Mouse (Mus musculus): ENCODE data around the gene Pef1. TPM values are rescaled to one million over a fixed set of nuclear protein-coding genes. Genes with fewer than 3 reads are reported as not detected.

Gene Pef1
- total and polyA plus RNA-seq, 3 experiments, result 31.4 to 59.3 (median 38.0) TPM

DNA sequence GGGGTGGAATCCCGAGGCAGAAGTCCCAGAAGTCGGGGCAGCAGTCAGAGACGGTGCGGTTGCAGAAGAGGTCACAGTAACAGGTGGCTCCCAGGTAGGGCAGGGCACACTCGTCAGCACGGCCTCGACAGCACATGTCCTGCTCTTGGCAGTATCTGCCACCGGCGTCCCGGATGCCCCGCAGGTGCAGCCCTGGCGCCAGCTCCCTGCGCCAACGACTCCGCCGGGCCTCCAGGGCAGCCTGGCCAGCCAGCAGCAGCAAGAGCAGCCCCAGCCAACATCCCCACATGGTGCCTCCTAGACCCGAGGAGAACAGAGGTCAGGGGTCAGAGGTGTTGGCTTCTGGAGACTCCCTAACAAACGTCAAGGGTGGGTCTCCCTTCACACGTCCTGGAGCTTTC lies 71.6 kb downstream of the Pef1 start:
- intact Hi-C loops (cut with DNase I), result no loop called here
- peaks cover 29% of the 10 kb centered on the region for H3K4me1 ChIP-seq (ENCODE audit: control insufficient read depth, insufficient read depth, low read length)
- H3K79me2 ChIP-seq (replicated peaks; ENCODE audit: control insufficient read depth, insufficient read depth, low read length), result no peaks in the 10 kb centered on the region
- peak; percentile 52 to 56 for DNase-seq
- peak overlapping the region; percentile 55 for H3K4me3 ChIP-seq
- no peaks in the 10 kb centered on the region for H3K36me3 ChIP-seq (ENCODE audit: control insufficient read depth, insufficient read depth, low read length)
- peak overlapping the region; percentile 70 for H3K27ac ChIP-seq
- WGBS, result 31% methylated on average over 19 of the region's 19 CpGs
- H3K27me3 ChIP-seq (ENCODE audit: control insufficient read depth, insufficient read depth, low read length), result no peaks in the 10 kb centered on the region
- TF ChIP-seq POLR2A (IDR thresholded peaks at IDR 0.05; ENCODE audit: insufficient read depth, low read depth, low read length) (no peak), EP300 (IDR thresholded peaks at IDR 0.05; ENCODE audit: insufficient read depth, low read depth, low read length) (no peak), CTCF (IDR thresholded peaks at IDR 0.05) (no peak)
- peak overlapping the region; percentile 84 for H3K9ac ChIP-seq (ENCODE audit: low read depth, low read length)

GRCm38 (mm10) chr4:130174335-130175031 lies 72.1 kb downstream of the Pef1 start:
- intact Hi-C loops (cut with DNase I), result loop anchor here (1.0 kb wide), 1 partner anchor 11 kb away; no protein-coding TSS in a partner anchor
- peaks cover 25% of the 10 kb centered on the region for H3K4me1 ChIP-seq (ENCODE audit: control insufficient read depth, insufficient read depth, low read length)
- H3K36me3 ChIP-seq (ENCODE audit: control insufficient read depth, insufficient read depth, low read length), result no peaks in the 10 kb centered on the region
- WGBS, result 6% methylated on average over 24 of the region's 25 CpGs
- H3K9ac ChIP-seq (ENCODE audit: low read depth, low read length), result peak overlapping the region; percentile 84
- peak overlapping the region; percentile 70 for H3K27ac ChIP-seq
- H3K79me2 ChIP-seq (replicated peaks; ENCODE audit: control insufficient read depth, insufficient read depth, low read length), result no peaks in the 10 kb centered on the region
- H3K27me3 ChIP-seq (ENCODE audit: control insufficient read depth, insufficient read depth, low read length), result no peaks in the 10 kb centered on the region
- peak overlapping the region; percentile 55 for H3K4me3 ChIP-seq
- DNase-seq, result peak; percentile 84 to 85
- TF ChIP-seq POLR2A (IDR thresholded peaks at IDR 0.05; ENCODE audit: insufficient read depth, low read depth, low read length) (peak; percentile 88), CTCF (IDR thresholded peaks at IDR 0.05) (no peak), EP300 (IDR thresholded peaks at IDR 0.05; ENCODE audit: insufficient read depth, low read depth, low read length) (peak; percentile 48; the same call in 1 of the 2 replicates)

DNA sequence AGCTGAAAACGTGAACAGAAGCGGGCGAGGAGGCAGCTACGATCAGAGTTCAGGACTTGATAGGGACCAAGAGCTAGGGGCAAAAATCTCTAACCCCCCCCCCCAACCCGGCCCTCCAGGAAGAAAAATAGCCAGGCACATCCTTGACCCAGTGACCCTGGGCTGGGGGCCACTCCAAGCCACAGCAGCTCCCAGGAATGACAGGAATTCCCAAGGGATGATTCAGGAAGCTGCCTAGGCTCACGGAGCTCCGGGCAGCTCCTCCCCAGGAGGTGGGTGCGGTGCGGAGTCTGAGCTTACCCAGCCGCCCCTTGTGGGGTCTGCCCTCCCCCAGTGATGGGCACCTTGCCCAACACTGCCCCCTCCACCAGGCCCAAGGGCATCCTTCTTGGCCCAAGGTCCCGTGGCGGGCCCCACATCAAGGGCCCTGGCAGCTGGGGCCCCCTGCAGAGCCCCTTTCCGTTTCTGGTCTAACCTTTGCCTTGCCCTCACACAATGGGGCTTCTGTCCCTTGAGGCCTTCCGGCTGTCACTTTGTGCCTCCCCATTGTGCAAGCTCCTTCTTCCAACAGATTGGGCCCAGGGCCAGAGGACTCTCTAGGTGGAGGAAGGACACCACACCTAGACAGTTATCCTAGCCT lies 72.8 kb downstream of the Pef1 start, which contains the start of gene Tinagl1:
Gene Tinagl1, minus strand, starts transcription at position 51 of the 640 bp plus-strand sequence.
- peak; percentile 68 to 69 for DNase-seq

GRCm38 (mm10) chr4:130176156-130176720 lies 73.9 kb downstream of the Pef1 start:
- H3K36me3 ChIP-seq (ENCODE audit: control insufficient read depth, insufficient read depth, low read length), result no peaks in the 10 kb centered on the region
- DNase-seq, result no peak
- H3K27ac ChIP-seq, result no peak overlapping the region
- H3K79me2 ChIP-seq (replicated peaks; ENCODE audit: control insufficient read depth, insufficient read depth, low read length), result no peaks in the 10 kb centered on the region
- no peak for TF ChIP-seq CTCF (IDR thresholded peaks at IDR 0.05)
- intact Hi-C loops (cut with DNase I), result no loop called here
- H3K4me1 ChIP-seq (ENCODE audit: control insufficient read depth, insufficient read depth, low read length), result peaks cover 18% of the 10 kb centered on the region
- 54% methylated on average over 5 of the region's 5 CpGs for WGBS
- no peak overlapping the region for H3K4me3 ChIP-seq
- H3K9ac ChIP-seq (ENCODE audit: low read depth, low read length), result no peak overlapping the region
- H3K27me3 ChIP-seq (ENCODE audit: control insufficient read depth, insufficient read depth, low read length), result no peaks in the 10 kb centered on the region

More for the DNA sequence above, 72.8 kb downstream of the Pef1 start, which contains the start of gene Tinagl1:
- H3K9ac ChIP-seq (ENCODE audit: low read depth, low read length), result peak within 1 kb of the TSS; percentile 84
- H3K27ac ChIP-seq, result peak within 1 kb of the TSS; percentile 70
- peak within 1 kb of the TSS; percentile 55 for H3K4me3 ChIP-seq
- no peaks in the 10 kb centered on the region for H3K36me3 ChIP-seq (ENCODE audit: control insufficient read depth, insufficient read depth, low read length)
- intact Hi-C loops (cut with DNase I), result loop anchor here (1.0 kb wide), 1 partner anchor 12 kb away; no protein-coding TSS in a partner anchor
- peaks cover 23% of the 10 kb centered on the region for H3K4me1 ChIP-seq (ENCODE audit: control insufficient read depth, insufficient read depth, low read length)
- 12% methylated on average over 14 of the region's 14 CpGs for WGBS
- no peaks in the 10 kb centered on the region for H3K79me2 ChIP-seq (replicated peaks; ENCODE audit: control insufficient read depth, insufficient read depth, low read length)
- H3K27me3 ChIP-seq (ENCODE audit: control insufficient read depth, insufficient read depth, low read length), result no peaks in the 10 kb centered on the region
- TF ChIP-seq POLR2A (IDR thresholded peaks at IDR 0.05; ENCODE audit: insufficient read depth, low read depth, low read length) (no peak), CTCF (IDR thresholded peaks at IDR 0.05) (no peak), EP300 (IDR thresholded peaks at IDR 0.05; ENCODE audit: insufficient read depth, low read depth, low read length) (no peak)

DNA sequence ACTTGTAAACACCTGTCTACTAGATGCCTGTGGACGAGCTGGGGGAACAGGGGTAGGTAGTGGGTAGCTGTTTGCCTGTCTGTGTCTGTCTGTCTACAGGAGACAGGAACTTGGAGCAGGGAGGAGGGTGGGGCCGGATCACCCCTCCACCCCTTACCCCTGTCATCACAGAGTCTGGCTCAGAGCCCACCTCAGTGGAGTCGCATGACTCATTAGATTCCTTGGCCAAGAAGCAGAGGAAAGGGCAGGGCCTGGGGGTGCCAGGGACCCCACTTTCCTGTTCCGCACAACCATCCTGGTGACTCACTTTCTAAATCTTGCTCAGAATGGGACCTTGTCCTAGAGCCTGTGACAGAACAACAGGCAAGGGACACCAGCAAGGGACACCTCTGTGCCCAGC lies 74.7 kb downstream of the Pef1 start:
- Histone ChIP-seq H3K9ac (ENCODE audit: low read depth, low read length) (no peak overlapping the region), H3K4me1 (ENCODE audit: control insufficient read depth, insufficient read depth, low read length) (peaks cover 20% of the 10 kb centered on the region), H3K79me2 (replicated peaks; ENCODE audit: control insufficient read depth, insufficient read depth, low read length) (no peaks in the 10 kb centered on the region), H3K27ac (peak overlapping the region; percentile 61), H3K4me3 (no peak overlapping the region), H3K36me3 (ENCODE audit: control insufficient read depth, insufficient read depth, low read length) (no peaks in the 10 kb centered on the region), H3K27me3 (ENCODE audit: control insufficient read depth, insufficient read depth, low read length) (no peaks in the 10 kb centered on the region)
- no peak for TF ChIP-seq CTCF (IDR thresholded peaks at IDR 0.05)
- TF ChIP-seq EP300 (IDR thresholded peaks at IDR 0.05; ENCODE audit: insufficient read depth, low read depth, low read length), result no peak
- TF ChIP-seq POLR2A (IDR thresholded peaks at IDR 0.05; ENCODE audit: insufficient read depth, low read depth, low read length), result no peak
- WGBS, result 31% methylated on average over 4 of the region's 4 CpGs
- intact Hi-C loops (cut with DNase I), result no loop called here
- peak; percentile 62 to 67 for DNase-seq
